Mouse (Mus musculus): Measurements from ENCODE around the gene Plekha5. TPM values are rescaled to one million over a fixed set of nuclear protein-coding genes. Genes with fewer than 3 reads are reported as not detected.
A peak's percentile ranks its signal among the peaks of the same experiment; 100 is the strongest.

Gene Plekha5
- polyA plus RNA-seq, 1 experiment from 2014 or later: 5.2 TPM

GRCm38 (mm10) chr6:140432363-140432762, 8.5 kb downstream of the Plekha5 start:
- H3K9ac ChIP-seq (replicated peaks): no peak overlapping the region
- no peak for ATAC-seq
- no peak for DNase-seq
- TF ChIP-seq CTCF (IDR thresholded peaks at IDR 0.05; ENCODE audit: low read depth): no peak
- no peak for TF ChIP-seq EP300 (IDR thresholded peaks at IDR 0.05; ENCODE audit: low read depth)
- H3K36me3 ChIP-seq (replicated peaks; ENCODE audit: insufficient read depth, low read length): no peaks in the 10 kb centered on the region
- 88% methylated on average over 9 of the region's 9 CpGs for WGBS (ENCODE audit: insufficient replicate concordance)
- H3K27me3 ChIP-seq (ENCODE audit: insufficient read depth, low read length): no peaks in the 10 kb centered on the region
- 0 out of 2 replicates have a peak, but pooled peaks cover 2% of the 10 kb centered on the region for H3K4me1 ChIP-seq (ENCODE audit: insufficient read depth)
- no peak overlapping the region for H3K4me2 ChIP-seq (ENCODE audit: low read depth, low read length)
- no peak overlapping the region for H3K27ac ChIP-seq (ENCODE audit: low read depth)
- no peak overlapping the region for H3K4me3 ChIP-seq (ENCODE audit: low read depth, low read length)
- no peaks in the 10 kb centered on the region for H3K9me3 ChIP-seq (ENCODE audit: low read length)

GRCm38 (mm10) chr6:140443374-140443773, 19.5 kb downstream of the Plekha5 start:
- Histone ChIP-seq H3K4me1 (ENCODE audit: insufficient read depth) (no peaks in the 10 kb centered on the region), H3K27ac (ENCODE audit: low read depth) (no peak overlapping the region), H3K9me3 (ENCODE audit: low read length) (no peaks in the 10 kb centered on the region), H3K9ac (replicated peaks) (no peak overlapping the region), H3K4me3 (ENCODE audit: low read depth, low read length) (no peak overlapping the region), H3K27me3 (ENCODE audit: insufficient read depth, low read length) (no peaks in the 10 kb centered on the region), H3K36me3 (replicated peaks; ENCODE audit: insufficient read depth, low read length) (no peaks in the 10 kb centered on the region), H3K4me2 (ENCODE audit: low read depth, low read length) (no peak overlapping the region)
- DNase-seq (peak; percentile 72), ATAC-seq (no peak)
- 77% methylated on average over 5 of the region's 5 CpGs for WGBS (ENCODE audit: insufficient replicate concordance)
- peak; percentile 76 for TF ChIP-seq CTCF (IDR thresholded peaks at IDR 0.05; ENCODE audit: low read depth)
- no peak for TF ChIP-seq EP300 (IDR thresholded peaks at IDR 0.05; ENCODE audit: low read depth)

DNA sequence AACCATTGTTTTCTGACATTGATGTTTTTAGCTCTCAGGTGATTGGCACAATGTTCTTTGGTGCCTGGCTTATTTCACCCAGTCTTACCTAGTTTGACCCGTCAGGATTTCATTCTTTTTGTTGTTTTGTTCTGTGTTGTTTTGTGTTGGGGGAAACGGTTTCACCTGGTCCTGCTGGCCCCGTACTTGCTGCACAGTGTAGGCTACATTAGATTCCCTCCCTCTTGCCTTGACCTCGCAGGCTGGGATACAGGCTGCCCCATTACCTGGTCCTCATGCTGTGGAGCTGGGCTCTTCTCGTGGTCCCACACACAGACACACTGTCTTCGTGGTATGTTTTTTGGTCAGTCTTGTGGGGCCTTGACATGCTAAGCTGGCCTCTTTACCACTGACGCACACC, 20.3 kb downstream of the Plekha5 start:
- ATAC-seq: no peak

GRCm38 (mm10) chr6:140444855-140445465, 21.1 kb downstream of the Plekha5 start:
- DNase-seq (no peak), ATAC-seq (no peak)
- TF ChIP-seq CTCF (IDR thresholded peaks at IDR 0.05; ENCODE audit: low read depth) (no peak), EP300 (IDR thresholded peaks at IDR 0.05; ENCODE audit: low read depth) (no peak)
- Histone ChIP-seq H3K4me2 (ENCODE audit: low read depth, low read length) (no peak overlapping the region), H3K36me3 (replicated peaks; ENCODE audit: insufficient read depth, low read length) (no peaks in the 10 kb centered on the region), H3K9ac (replicated peaks) (no peak overlapping the region), H3K27ac (ENCODE audit: low read depth) (no peak overlapping the region), H3K4me1 (ENCODE audit: insufficient read depth) (no peaks in the 10 kb centered on the region), H3K9me3 (ENCODE audit: low read length) (no peaks in the 10 kb centered on the region), H3K4me3 (ENCODE audit: low read depth, low read length) (no peak overlapping the region), H3K27me3 (ENCODE audit: insufficient read depth, low read length) (no peaks in the 10 kb centered on the region)
- 66% methylated on average over 10 of the region's 10 CpGs for WGBS (ENCODE audit: insufficient replicate concordance)

More for the DNA sequence above, 20.3 kb downstream of the Plekha5 start:
- Histone ChIP-seq H3K27ac (ENCODE audit: low read depth) (no peak overlapping the region), H3K27me3 (ENCODE audit: insufficient read depth, low read length) (no peaks in the 10 kb centered on the region), H3K4me2 (ENCODE audit: low read depth, low read length) (no peak overlapping the region), H3K36me3 (replicated peaks; ENCODE audit: insufficient read depth, low read length) (no peaks in the 10 kb centered on the region), H3K4me1 (ENCODE audit: insufficient read depth) (no peaks in the 10 kb centered on the region), H3K9me3 (ENCODE audit: low read length) (no peaks in the 10 kb centered on the region), H3K9ac (replicated peaks) (no peak overlapping the region), H3K4me3 (ENCODE audit: low read depth, low read length) (no peak overlapping the region)
- 78% methylated on average over 7 of the region's 7 CpGs for WGBS (ENCODE audit: insufficient replicate concordance)
- TF ChIP-seq CTCF (IDR thresholded peaks at IDR 0.05; ENCODE audit: low read depth): no peak
- no peak for TF ChIP-seq EP300 (IDR thresholded peaks at IDR 0.05; ENCODE audit: low read depth)
- DNase-seq: no peak

- H3K4me2 ChIP-seq (ENCODE audit: low read depth, low read length): no peak overlapping the region
- no peaks in the 10 kb centered on the region for H3K36me3 ChIP-seq (replicated peaks; ENCODE audit: insufficient read depth, low read length)
- no peaks in the 10 kb centered on the region for H3K27me3 ChIP-seq (ENCODE audit: insufficient read depth, low read length)
- H3K4me1 ChIP-seq (ENCODE audit: insufficient read depth): no peaks in the 10 kb centered on the region
- ATAC-seq (no peak), DNase-seq (no peak)
- WGBS (ENCODE audit: insufficient replicate concordance): 88% methylated on average over 21 of the region's 21 CpGs
- no peak overlapping the region for H3K4me3 ChIP-seq (ENCODE audit: low read depth, low read length)
- no peaks in the 10 kb centered on the region for H3K9me3 ChIP-seq (ENCODE audit: low read length)
- H3K9ac ChIP-seq (replicated peaks): no peak overlapping the region
- TF ChIP-seq CTCF (IDR thresholded peaks at IDR 0.05; ENCODE audit: low read depth) (no peak), EP300 (IDR thresholded peaks at IDR 0.05; ENCODE audit: low read depth) (no peak)
- H3K27ac ChIP-seq (ENCODE audit: low read depth): no peak overlapping the region
These were observed 24.3 kb downstream of the Plekha5 start for GRCm38 (mm10) chr6:140448010-140448739.

DNA sequence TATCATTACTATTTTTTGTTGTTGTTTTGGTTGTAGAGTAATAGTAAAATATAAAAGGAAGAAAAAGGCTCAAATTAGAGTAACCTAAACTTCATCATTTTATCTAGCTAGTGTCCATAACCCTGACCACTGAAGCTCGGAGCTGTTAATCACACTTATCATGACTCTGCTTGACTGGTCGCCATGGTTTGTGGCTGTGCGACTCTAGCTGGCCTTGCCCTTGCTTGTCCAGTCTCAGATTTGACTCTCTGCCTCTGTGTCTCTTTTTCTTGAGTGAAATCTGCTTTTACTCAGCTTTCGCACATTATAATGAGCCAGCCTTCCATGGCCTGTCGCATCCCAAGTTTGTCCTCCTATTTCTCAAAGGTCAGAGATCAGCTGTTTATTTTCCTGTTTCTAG, 26.8 kb downstream of the Plekha5 start:
- WGBS (ENCODE audit: insufficient replicate concordance): 80% methylated on average over 5 of the region's 5 CpGs
- no peak for TF ChIP-seq EP300 (IDR thresholded peaks at IDR 0.05; ENCODE audit: low read depth)
- TF ChIP-seq CTCF (IDR thresholded peaks at IDR 0.05; ENCODE audit: low read depth): no peak

More for the DNA sequence above, 26.8 kb downstream of the Plekha5 start:
- DNase-seq: no peak
- H3K4me3 ChIP-seq (ENCODE audit: low read depth, low read length): no peak overlapping the region
- no peaks in the 10 kb centered on the region for H3K27me3 ChIP-seq (ENCODE audit: insufficient read depth, low read length)
- H3K27ac ChIP-seq (ENCODE audit: low read depth): no peak overlapping the region
- ATAC-seq: no peak
- H3K9ac ChIP-seq (replicated peaks): no peak overlapping the region
- H3K9me3 ChIP-seq (ENCODE audit: low read length): no peaks in the 10 kb centered on the region
- no peak overlapping the region for H3K4me2 ChIP-seq (ENCODE audit: low read depth, low read length)
- H3K4me1 ChIP-seq (ENCODE audit: insufficient read depth): no peaks in the 10 kb centered on the region
- H3K36me3 ChIP-seq (replicated peaks; ENCODE audit: insufficient read depth, low read length): no peaks in the 10 kb centered on the region

Measured in liver, postnatal 0 days (tissue).